Mouse (Mus musculus) CH12.LX (cell line): ENCODE results near the gene Trmt10c. TPM values are rescaled to one million over a fixed set of nuclear protein-coding genes. Genes with fewer than 3 reads are reported as not detected.

Source experiments
- DNase-seq: peaks from one replicate; pipeline ENCODE4 v3.0.0-alpha.2; 2013; ENCODE audit errors: extremely low read depth
- H3K27ac ChIP-seq: 2 replicates; pipeline ENCODE4 v1.5.1; 2012; ENCODE audit warnings: low read depth, mild to moderate bottlenecking, control low read depth, moderate library complexity; ENCODE audit not compliant: insufficient read depth
- H3K27me3 ChIP-seq: replicated peaks from 2 replicates; pipeline ENCODE3; 2012; ENCODE audit warnings: inconsistent platforms
- H3K36me3 ChIP-seq, 2 experiments: replicated peaks in 1 of 2; 2 replicates each; pipeline versions ENCODE3 to v1.6.1; 2012; ENCODE audit warnings: inconsistent platforms in 1 of 2, low read length in 1 of 2, mild to moderate bottlenecking in 1 of 2, mixed read lengths in 1 of 2, moderate library complexity in 1 of 2; ENCODE audit not compliant: control insufficient read depth in 1 of 2, insufficient read depth in 1 of 2
- H3K4me1 ChIP-seq, 2 experiments: 2 replicates each; pipeline ENCODE4 v1.6.1; 2012; ENCODE audit warnings: inconsistent platforms in 1 of 2, moderate library complexity in 1 of 2; ENCODE audit not compliant: insufficient read depth in 2 of 2, control insufficient read depth in 1 of 2
- H3K4me2 ChIP-seq: 2 replicates; pipeline ENCODE4 v1.6.1; 2012; ENCODE audit warnings: low read depth, mild to moderate bottlenecking, control low read depth; ENCODE audit not compliant: poor library complexity, insufficient read depth, severe bottlenecking
- H3K4me3 ChIP-seq, 3 experiments: fragments of 150-350 bp in 1 of 3; sonication (generic) in 1 of 3; replicated peaks in 1 of 3; 2 replicates each; pipeline versions ENCODE3 to v1.5.1; 2011 to 2012; ENCODE audit warnings: low read depth in 2 of 3, low read length in 2 of 3, mild to moderate bottlenecking in 2 of 3, moderate library complexity in 2 of 3, control low read depth in 1 of 3, improper control_type of control experiment in 1 of 3, inconsistent platforms in 1 of 3, mixed read lengths in 1 of 3; ENCODE audit not compliant: poor library complexity in 1 of 3
- H3K79me2 ChIP-seq: replicated peaks from 2 replicates; pipeline ENCODE4 v1.6.1; 2012; ENCODE audit warnings: mild to moderate bottlenecking, moderate library complexity; ENCODE audit not compliant: control insufficient read depth, poor library complexity, insufficient read depth, severe bottlenecking; ENCODE audit errors: extremely low read depth
- H3K9ac ChIP-seq: 2 replicates; pipeline ENCODE4 v1.6.1; 2012; ENCODE audit warnings: low read depth, mild to moderate bottlenecking, control low read depth, moderate library complexity; ENCODE audit not compliant: insufficient read depth
- H3K9me3 ChIP-seq: replicated peaks from 2 replicates; pipeline ENCODE3; 2012; ENCODE audit warnings: low read length, inconsistent platforms, mixed read lengths
- CHD1 ChIP-seq: IDR thresholded peaks from 2 replicates; pipeline ENCODE4 v1.6.1; 2012; ENCODE audit warnings: low read depth, low read length, improper control_type of control experiment, inconsistent platforms
- CTCF ChIP-seq, 2 experiments: IDR thresholded peaks in 1 of 2; conservative IDR thresholded peaks in 1 of 2; 2 replicates each; pipeline ENCODE4 v1.5.1; 2011 to 2012; ENCODE audit warnings: low read depth in 2 of 2, low read length in 2 of 2, improper control_type of control experiment in 1 of 2, inconsistent platforms in 1 of 2, mild to moderate bottlenecking in 1 of 2, moderate library complexity in 1 of 2
- E2F4 ChIP-seq: IDR thresholded peaks from 2 replicates; pipeline ENCODE4 v1.6.1; 2011; ENCODE audit warnings: low read depth, low read length, improper control_type of control experiment; ENCODE audit not compliant: insufficient replicate concordance
- MAX ChIP-seq: IDR thresholded peaks from 2 replicates; pipeline ENCODE4 v1.6.1; 2011; ENCODE audit warnings: low read length, improper control_type of control experiment
- NELFE ChIP-seq: IDR thresholded peaks from 2 replicates; pipeline ENCODE4 v1.6.1; 2011; ENCODE audit warnings: low read depth, low read length, improper control_type of control experiment
- POLR2A ChIP-seq: IDR thresholded peaks from 2 replicates; pipeline ENCODE4 v1.6.1; 2011; ENCODE audit warnings: low read depth, mild to moderate bottlenecking, improper control_type of control experiment, low read length
- POLR2AphosphoS2 ChIP-seq: IDR thresholded peaks from 2 replicates; pipeline ENCODE4 v1.6.1; 2011; ENCODE audit warnings: low read depth, low read length, improper control_type of control experiment
- TBP ChIP-seq: conservative IDR thresholded peaks from 2 replicates; pipeline ENCODE4 v1.6.1; 2011; ENCODE audit warnings: low read depth, low read length, improper control_type of control experiment
- USF2 ChIP-seq: conservative IDR thresholded peaks from 2 replicates; pipeline ENCODE4 v1.6.1; 2011; ENCODE audit warnings: low read depth, low read length, improper control_type of control experiment
- ZMIZ1 ChIP-seq: IDR thresholded peaks from 2 replicates; pipeline ENCODE4 v1.6.1; 2012; ENCODE audit warnings: low read depth, mild to moderate bottlenecking, inconsistent platforms, low read length, improper control_type of control experiment
- dilution Hi-C: fragments of 300-500 bp; cut with MboI; formaldehyde crosslinking; loops from 2 replicates; pipeline ENCODE4 v1.14.3; 2020; ENCODE audit warnings: low sequenced_read_pairs; ENCODE audit not compliant: extremely low pct_unique_long_range_greater_than_20kb, extremely low pct_ligation_motif_present
- in situ Hi-C: fragments of 300-500 bp; cut with MboI; formaldehyde crosslinking; loops from 3 replicates; pipeline ENCODE4 v1.14.3; 2019; ENCODE audit warnings: low sequenced_read_pairs, low pct_ligation_motif_present, low pct_unique_long_range_greater_than_20kb, mixed read lengths
- polyA plus RNA-seq: library from polyadenylated mRNA; unstranded; fragments of >175 nt; gene quantifications from 2 replicates; pipeline ENCODE4 v1.2.1, GENCODE M21; 2012; ENCODE audit warnings: low read depth; ENCODE audit not compliant: insufficient read length
- total RNA-seq, 2 experiments: library from RNA; depleted of rRNA; stranded (reverse); fragments of 300-350 nt in 1 of 2; fragments of >200 nt in 1 of 2; gene quantifications; 2 replicates each; pipeline ENCODE4 v1.2.3; 2012 to 2014

Gene Trmt10c
- total and polyA plus RNA-seq, 3 experiments = 23.4 to 63.5 (median 26.6) TPM

DNA sequence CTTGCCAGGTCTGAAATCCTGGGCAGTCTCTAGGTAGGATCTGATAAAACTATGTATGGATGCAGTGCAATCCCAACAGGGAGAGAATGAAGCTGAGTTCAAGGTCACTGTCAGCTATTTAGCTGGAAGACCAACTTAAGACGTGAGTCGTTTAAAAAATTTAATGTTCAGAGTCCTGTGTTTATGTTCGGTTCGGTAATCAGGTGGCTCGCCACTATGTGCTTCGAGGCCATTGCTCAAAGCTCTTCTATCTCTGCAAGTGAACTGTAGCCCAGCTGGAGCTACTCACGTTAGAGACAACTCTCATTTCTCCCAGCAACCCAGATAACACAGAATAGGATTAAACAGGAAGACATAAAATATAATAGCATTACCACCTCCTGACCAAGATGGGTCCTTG, 23.5 kb downstream of the Trmt10c start:
- TF ChIP-seq POLR2A (0 out of 2 replicates have a peak, but pooled peaks have one; percentile 26), POLR2AphosphoS2 (peak; percentile 93), MAX (no peak), USF2 (no peak), E2F4 (no peak)
- Histone ChIP-seq H3K9ac (no peak overlapping the region), H3K27me3 (no peaks in the 10 kb centered on the region), H3K4me3 (no peak overlapping the region), H3K4me2 (no peak overlapping the region), H3K4me1 (peaks cover 0 to 3% of the 10 kb centered on the region in 2 experiments; a peak in 2 of 4 replicates), H3K79me2 (peaks cover 5% of the 10 kb centered on the region; the same call in 1 of the 2 replicates), H3K36me3 (peaks cover 37 to 76% of the 10 kb centered on the region in 2 experiments), H3K27ac (no peak overlapping the region), H3K9me3 (peaks cover 4% of the 10 kb centered on the region)
- dilution Hi-C loops (no loop called here), in situ Hi-C loops (no loop called here)
- DNase-seq = no peak

GRCm38 (mm10) chr16:56012789-56013743, 24.6 kb downstream of the Trmt10c start:
- Histone ChIP-seq H3K9me3 (peaks cover 4% of the 10 kb centered on the region), H3K27ac (no peak overlapping the region), H3K79me2 (no peaks in the 10 kb centered on the region; the same call in 1 of the 2 replicates), H3K27me3 (no peaks in the 10 kb centered on the region), H3K9ac (no peak overlapping the region), H3K4me3 (no peak overlapping the region), H3K36me3 (peaks cover 31 to 73% of the 10 kb centered on the region in 2 experiments)
- no peak for DNase-seq
- in situ Hi-C loops = no loop called here
- TF ChIP-seq NELFE (no peak), TBP (no peak), ZMIZ1 (peak; percentile 34; the same call in 1 of the 2 replicates), CTCF (conservative IDR thresholded peaks at IDR 0.05 in 1 of 2, IDR thresholded peaks at IDR 0.05 in 1 of 2; ENCODE audit: low read depth in 2 of 2, low read length in 2 of 2) (0 out of 4 replicates have a peak, but pooled peaks of 1 of the 2 experiments have one; percentile 23), CHD1 (no peak)
- TF ChIP-seq, all 38 proteins: peak for 2
- Histone ChIP-seq H3K4me1 (peaks cover 0 to 3% of the 10 kb centered on the region in 2 experiments; a peak in 2 of 4 replicates), H3K4me2 (no peak overlapping the region)
- dilution Hi-C loops = no loop called here

DNA sequence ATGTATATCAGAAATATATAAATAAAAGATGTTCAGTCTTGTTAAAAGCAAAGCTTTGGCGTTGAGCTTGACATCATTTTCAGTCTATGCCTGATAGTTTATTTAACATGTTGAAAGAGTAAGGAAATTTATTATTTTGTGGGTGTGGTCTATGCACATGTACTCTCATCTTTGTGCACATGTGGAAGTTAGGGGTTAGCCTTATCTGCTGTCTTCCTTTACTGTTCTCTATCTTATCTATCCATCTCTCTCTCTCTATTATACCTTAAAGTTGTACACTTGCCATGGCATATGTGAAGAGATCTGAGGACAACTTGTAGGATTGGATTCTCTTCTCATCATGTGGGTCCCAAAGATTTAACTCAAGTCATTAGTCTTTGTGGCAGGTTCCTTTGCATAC, 28.8 kb downstream of the Trmt10c start:
- Histone ChIP-seq H3K9me3 (peaks cover 4% of the 10 kb centered on the region), H3K9ac (no peak overlapping the region), H3K27ac (no peak overlapping the region), H3K4me2 (no peak overlapping the region), H3K27me3 (no peaks in the 10 kb centered on the region), H3K79me2 (no peaks in the 10 kb centered on the region; the same call in 1 of the 2 replicates), H3K36me3 (peaks cover 37 to 82% of the 10 kb centered on the region in 2 experiments), H3K4me1 (peaks cover 0 to 3% of the 10 kb centered on the region in 2 experiments; a peak in 2 of 4 replicates), H3K4me3 (no peak overlapping the region)
- in situ Hi-C loops = no loop called here
- DNase-seq = no peak
- no peak for TF ChIP-seq POLR2AphosphoS2
- dilution Hi-C loops = no loop called here
